Comparison of ENCODE assay signal across 14 mouse cellular contexts in genomic region chr12:17339114-17339905, GRCm38 (mm10). TPM values are rescaled to one million over a fixed set of nuclear protein-coding genes. Genes with fewer than 3 reads are reported as not detected.
DNase-seq lines count a peak whose midpoint lies in the region; ATAC-seq and TF ChIP-seq lines count a peak whose summit lies in the region.
"Had no signal": no experiment of that assay in that cellular context is flagged by ENCODE, and none has a peak within 500 bp of the region (broad histone marks: within the 10 kb centered on the region; RNA-seq: fewer than 3 reads in every experiment).

No protein-coding gene starts in this region.

- DNase-seq in forebrain, postnatal 0 days, result no peak
- DNase-seq in liver, embryonic 14.5 days (ENCODE audit: low read depth in 3 of 3, low spot score in 3 of 3), result peak in 1 of 3 experiments; percentile 10
- no peak for DNase-seq in liver, embryonic 11.5 days (ENCODE audit: low spot score)
- peak; percentile 20 to 25 for DNase-seq in B cell, adult 2 months
- DNase-seq in spleen, postnatal 4 days (ENCODE audit: low spot score in 2 of 2), result no peak
- DNase-seq: gastrocnemius, postnatal 25 days; heart, postnatal 10 days; kidney, adult 18-20 months; right cerebral cortex, adult 18-20 months had no signal

- no peak for TF ChIP-seq EP300 in liver, embryonic 14.5 days (IDR thresholded peaks at IDR 0.05; ENCODE audit: low read depth)

- no peak overlapping the region for H3K27ac ChIP-seq in forebrain, postnatal 0 days (ENCODE audit: low read depth, low read length)
- H3K27ac ChIP-seq in forebrain, embryonic 16.5 days (ENCODE audit: low read length), result no peak overlapping the region
- H3K27ac ChIP-seq in liver, embryonic 14.5 days, result no peak overlapping the region
- no peak overlapping the region for H3K27ac ChIP-seq in liver, embryonic 11.5 days (ENCODE audit: low read depth, low read length)
- H3K27ac ChIP-seq: neural tube, embryonic 13.5 days had no signal

- ATAC-seq in forebrain, postnatal 0 days, result no peak
- ATAC-seq in forebrain, embryonic 16.5 days, result no peak
- no peak for ATAC-seq in liver, embryonic 14.5 days (ENCODE audit: insufficient read depth)
- no peak for ATAC-seq in liver, embryonic 11.5 days (replicated peaks; ENCODE audit: low FRiP score)
- ATAC-seq in common myeloid progenitor, adult 5-6 weeks (replicated peaks; ENCODE audit: low read depth, poor library complexity, severe bottlenecking), result peak; percentile 79
- no peak for ATAC-seq in activated CD4-positive, CD25-positive, alpha-beta regulatory T cell, adult 4 months

- no peaks in the 10 kb centered on the region for H3K4me1 ChIP-seq in forebrain, postnatal 0 days (ENCODE audit: insufficient read depth)
- H3K4me1 ChIP-seq in forebrain, embryonic 16.5 days (replicated peaks; ENCODE audit: control insufficient read depth, insufficient read depth, low read length), result no peaks in the 10 kb centered on the region
- H3K4me1 ChIP-seq in liver, embryonic 14.5 days (replicated peaks; ENCODE audit: control insufficient read depth in 2 of 2, insufficient read depth in 2 of 2, low read length in 1 of 2), result no peaks in the 10 kb centered on the region
- H3K4me1 ChIP-seq in liver, embryonic 11.5 days (replicated peaks; ENCODE audit: control insufficient read depth, insufficient read depth, low read length), result no peaks in the 10 kb centered on the region
- H3K4me1 ChIP-seq: neural tube, embryonic 13.5 days had no signal

- peak; percentile 43 for TF ChIP-seq CTCF in forebrain, postnatal 0 days (IDR thresholded peaks at IDR 0.05; ENCODE audit: low read depth)
- TF ChIP-seq CTCF in liver, embryonic 14.5 days (IDR thresholded peaks at IDR 0.05; ENCODE audit: low read depth), result peak; percentile 60

- H3K9me3 ChIP-seq in forebrain, postnatal 0 days (ENCODE audit: low read length), result no peaks in the 10 kb centered on the region
- no peaks in the 10 kb centered on the region for H3K9me3 ChIP-seq in forebrain, embryonic 16.5 days (ENCODE audit: control insufficient read depth, low read length)
- no peaks in the 10 kb centered on the region for H3K9me3 ChIP-seq in liver, embryonic 14.5 days (ENCODE audit: control insufficient read depth, low read length)
- no peaks in the 10 kb centered on the region for H3K9me3 ChIP-seq in liver, embryonic 11.5 days (ENCODE audit: control insufficient read depth, low read length)
- H3K9me3 ChIP-seq: neural tube, embryonic 13.5 days had no signal

- H3K36me3 ChIP-seq in forebrain, postnatal 0 days (ENCODE audit: insufficient read depth), result no peaks in the 10 kb centered on the region
- no peaks in the 10 kb centered on the region for H3K36me3 ChIP-seq in forebrain, embryonic 16.5 days (ENCODE audit: control insufficient read depth, insufficient read depth)
- H3K36me3 ChIP-seq in liver, embryonic 14.5 days (replicated peaks; ENCODE audit: control insufficient read depth, insufficient read depth, low read depth), result no peaks in the 10 kb centered on the region
- no peaks in the 10 kb centered on the region for H3K36me3 ChIP-seq in liver, embryonic 11.5 days (ENCODE audit: control insufficient read depth, insufficient read depth, low read length)
- H3K36me3 ChIP-seq: neural tube, embryonic 13.5 days had no signal

- no peak overlapping the region for H3K9ac ChIP-seq in forebrain, postnatal 0 days
- H3K9ac ChIP-seq in forebrain, embryonic 16.5 days (replicated peaks; ENCODE audit: low read depth, low read length), result no peak overlapping the region
- H3K9ac ChIP-seq in liver, embryonic 14.5 days (replicated peaks), result no peak overlapping the region
- no peak overlapping the region for H3K9ac ChIP-seq in liver, embryonic 11.5 days (ENCODE audit: low read depth, low read length)
- H3K9ac ChIP-seq: neural tube, embryonic 13.5 days had no signal

- H3K4me3 ChIP-seq in forebrain, postnatal 0 days (ENCODE audit: low read depth, low read length), result no peak overlapping the region
- no peak overlapping the region for H3K4me3 ChIP-seq in forebrain, embryonic 16.5 days (replicated peaks; ENCODE audit: low read length)
- H3K4me3 ChIP-seq in liver, embryonic 14.5 days (ENCODE audit: insufficient read depth in 1 of 2, low read depth in 2 of 2, low read length in 2 of 2), result no peak overlapping the region
- H3K4me3 ChIP-seq in liver, embryonic 11.5 days (ENCODE audit: low read depth, low read length), result no peak overlapping the region
- H3K4me3 ChIP-seq: neural tube, embryonic 13.5 days had no signal

- H3K27me3 ChIP-seq in forebrain, postnatal 0 days (ENCODE audit: insufficient read depth, low read length), result no peaks in the 10 kb centered on the region
- H3K27me3 ChIP-seq in forebrain, embryonic 16.5 days (replicated peaks; ENCODE audit: control insufficient read depth, insufficient read depth, low read length), result no peaks in the 10 kb centered on the region
- H3K27me3 ChIP-seq in liver, embryonic 14.5 days (ENCODE audit: control insufficient read depth, insufficient read depth, low read length), result no peaks in the 10 kb centered on the region
- H3K27me3 ChIP-seq in liver, embryonic 11.5 days (replicated peaks; ENCODE audit: control insufficient read depth, insufficient read depth, low read length), result no peaks in the 10 kb centered on the region
- H3K27me3 ChIP-seq: neural tube, embryonic 13.5 days had no signal

- WGBS in forebrain, postnatal 0 days, result 71% methylated on average over 3 of the region's 3 CpGs
- 82% methylated on average over 3 of the region's 3 CpGs for WGBS in forebrain, embryonic 16.5 days
- 41% methylated on average over 3 of the region's 3 CpGs for WGBS in liver, embryonic 14.5 days (ENCODE audit: insufficient replicate concordance)
- WGBS in liver, embryonic 11.5 days, result 66% methylated on average over 3 of the region's 3 CpGs

- no peak overlapping the region for H3K4me2 ChIP-seq in forebrain, postnatal 0 days (ENCODE audit: low read depth)
- no peak overlapping the region for H3K4me2 ChIP-seq in forebrain, embryonic 16.5 days (ENCODE audit: low read length)
- no peak overlapping the region for H3K4me2 ChIP-seq in liver, embryonic 14.5 days (ENCODE audit: low read depth)
- no peak overlapping the region for H3K4me2 ChIP-seq in liver, embryonic 11.5 days
- H3K4me2 ChIP-seq: midbrain, embryonic 11.5 days; neural tube, embryonic 13.5 days had no signal

RNA-seq across cellular contexts. Expression of gene Nol10, which starts 8.9 kb away (rescaled TPM):
- 11.6 and 13.9 TPM in 2 replicates for total RNA-seq in forebrain, postnatal 0 days (2014; rRNA removed)
- polyA plus RNA-seq in forebrain, postnatal 0 days (2015; fragmentation: Nextera tagmentation; extraction: Ambion mirVana), result 9.1 and 13.2 TPM in 2 replicates
- 23.5 and 26.3 TPM in 2 replicates for polyA plus RNA-seq in forebrain, embryonic 16.5 days (2015; fragmentation: Nextera tagmentation; extraction: Ambion mirVana)
- 4.2 and 7.4 TPM in 2 replicates for polyA plus RNA-seq in liver, embryonic 14.5 days (2012; rRNA removed)
- polyA plus RNA-seq in liver, embryonic 14.5 days (2014; fragmentation: Nextera tagmentation; extraction: Ambion mirVana), result 10.0 and 11.0 TPM in 2 replicates
- polyA plus RNA-seq in liver, embryonic 11.5 days (2014; fragmentation: Nextera tagmentation; extraction: Ambion mirVana), result 37.8 and 40.5 TPM in 2 replicates
- total RNA-seq in common myeloid progenitor, adult 5-6 weeks (2017), result 20.1 and 23.1 TPM in 2 replicates
- polyA plus RNA-seq in activated CD4-positive, CD25-positive, alpha-beta regulatory T cell, adult 4 months (2017; shearing (Covaris generic)), result 10 to 100 TPM; 25.4 to 29.9 TPM

RNA-seq across cellular contexts. Expression of gene Atp6v1c2, which starts 10.2 kb away (rescaled TPM):
- 0.86 and 2.4 TPM in 2 replicates for total RNA-seq in forebrain, postnatal 0 days (2014; rRNA removed)
- 1.3 and 1.6 TPM in 2 replicates for polyA plus RNA-seq in forebrain, postnatal 0 days (2015; fragmentation: Nextera tagmentation; extraction: Ambion mirVana)
- polyA plus RNA-seq in forebrain, embryonic 16.5 days (2015; fragmentation: Nextera tagmentation; extraction: Ambion mirVana), result 0.88 and 1.3 TPM in 2 replicates
- polyA plus RNA-seq in liver, embryonic 14.5 days (2012; rRNA removed), result 0.02 TPM in 1 of 2 replicates, not detected in the other
- not detected in 2 replicates for polyA plus RNA-seq in liver, embryonic 14.5 days (2014; fragmentation: Nextera tagmentation; extraction: Ambion mirVana)
- 0.43 TPM in 1 of 2 replicates, not detected in the other for polyA plus RNA-seq in liver, embryonic 11.5 days (2014; fragmentation: Nextera tagmentation; extraction: Ambion mirVana)
- not detected in 2 replicates for total RNA-seq in common myeloid progenitor, adult 5-6 weeks (2017)
- polyA plus RNA-seq in activated CD4-positive, CD25-positive, alpha-beta regulatory T cell, adult 4 months (2017; shearing (Covaris generic)), result under 1 TPM in 1 of 2 experiments, not detected in 1; 0.34 TPM
- total RNA-seq: heart, postnatal 10 days had no signal

Comparison
In these comparisons a context has a peak if more than half of its experiments do, and no peak if none do; other contexts are left out.
1. DNase-seq: peak in B cell, adult 2 months (2 of 2); none in forebrain, postnatal 0 days (single experiment), liver, embryonic 11.5 days (single experiment) and spleen, postnatal 4 days (0 of 2).